Mouse (Mus musculus) myocyte (in vitro differentiated cells): Measurements from ENCODE around the gene Rab22a.

Experiments
- E2F4 ChIP-seq: IDR thresholded peaks from one replicate; pipeline ENCODE4 v1.6.1; 2011; ENCODE audit warnings: mild to moderate bottlenecking, control low read depth, moderate library complexity; ENCODE audit not compliant: insufficient read depth
- MAX ChIP-seq: IDR thresholded peaks from one replicate; pipeline ENCODE4 v1.6.1; 2011; ENCODE audit warnings: low read depth, mild to moderate bottlenecking, control low read depth
- MYOD1 ChIP-seq, 3 experiments: IDR thresholded peaks; one replicate each; pipeline ENCODE4 v1.6.1; 2011; ENCODE audit warnings: control low read depth in 2 of 3, low read depth in 2 of 3, mild to moderate bottlenecking in 2 of 3, moderate library complexity in 1 of 3; ENCODE audit not compliant: insufficient read length in 2 of 3, control insufficient read depth in 1 of 3
- MYOG ChIP-seq, 3 experiments: IDR thresholded peaks; one replicate each; pipeline ENCODE4 v1.6.1; 2011; ENCODE audit warnings: control low read depth in 2 of 3, low read depth in 2 of 3, mild to moderate bottlenecking in 2 of 3; ENCODE audit not compliant: insufficient read length in 2 of 3, control insufficient read depth in 1 of 3, insufficient read depth in 1 of 3
- POLR2A ChIP-seq: IDR thresholded peaks from one replicate; pipeline ENCODE4 v1.6.1; 2011; ENCODE audit warnings: low read depth, mild to moderate bottlenecking, control low read depth, moderate library complexity; ENCODE audit not compliant: insufficient read length
- POLR2AphosphoS2 ChIP-seq: IDR thresholded peaks from one replicate; pipeline ENCODE4 v1.6.1; 2011; ENCODE audit warnings: low read depth, control low read depth; ENCODE audit not compliant: insufficient read length
- REST ChIP-seq: IDR thresholded peaks from one replicate; pipeline ENCODE4 v1.6.1; 2011; ENCODE audit warnings: mild to moderate bottlenecking, control low read depth, moderate library complexity; ENCODE audit not compliant: insufficient read depth, insufficient read length
- SRF ChIP-seq: IDR thresholded peaks from one replicate; pipeline ENCODE4 v1.6.1; 2011; ENCODE audit warnings: low read depth; ENCODE audit not compliant: control insufficient read depth, insufficient read length
- TCF12 ChIP-seq: IDR thresholded peaks from one replicate; pipeline ENCODE4 v1.6.1; 2011; ENCODE audit warnings: mild to moderate bottlenecking, control low read depth; ENCODE audit not compliant: poor library complexity, insufficient read depth, severe bottlenecking
- USF1 ChIP-seq: IDR thresholded peaks from one replicate; pipeline ENCODE4 v1.6.1; 2011; ENCODE audit warnings: low read depth, mild to moderate bottlenecking, control low read depth, moderate library complexity

- TF ChIP-seq USF1 (no peak), MAX (no peak), POLR2A (no peak), TCF12 (no peak), MYOG (IDR thresholded peaks at IDR 0.05; ENCODE audit: control insufficient read depth in 1 of 3, insufficient read depth in 1 of 3, insufficient read length in 2 of 3, low read depth in 2 of 3) (no peak), E2F4 (no peak), MYOD1 (IDR thresholded peaks at IDR 0.05; ENCODE audit: control insufficient read depth in 1 of 3, insufficient read length in 2 of 3, low read depth in 2 of 3) (no peak), SRF (no peak), REST (no peak), POLR2AphosphoS2 (no peak)
Observed at GRCm38 (mm10) chr2:173710193-173710592, 50.6 kb downstream of the Rab22a start.
